Mouse (Mus musculus) forebrain, embryonic 10.5 days (tissue): ENCODE measurements at regions not wholly inside any gene's neighbourhood (a gene's known extent, or its start where the extent isn't known, plus 50 kb on each side); places are given as distances from the start of the nearest gene placed in this dataset.

Experiments used
- DNase-seq: peaks from one replicate; pipeline ENCODE4 v3.0.0-alpha.2; 2017; ENCODE audit warnings: low spot score; ENCODE audit errors: extremely low spot score
- H3K27ac ChIP-seq: fragments of 300-500 bp; sonication (generic); 2 replicates; pipeline ENCODE4 v1.5.1; 2016; ENCODE audit warnings: mild to moderate bottlenecking
- H3K27me3 ChIP-seq: fragments of 300-500 bp; sonication (generic); 2 replicates; pipeline ENCODE4 v1.6.1; 2016; ENCODE audit warnings: mild to moderate bottlenecking; ENCODE audit not compliant: poor library complexity, severe bottlenecking
- H3K36me3 ChIP-seq: fragments of 300-500 bp; sonication (generic); replicated peaks from 2 replicates; pipeline ENCODE4 v1.6.1; 2016; ENCODE audit warnings: mild to moderate bottlenecking, moderate library complexity
- H3K4me1 ChIP-seq: fragments of 300-500 bp; sonication (generic); 2 replicates; pipeline ENCODE4 v1.6.1; 2016
- H3K4me3 ChIP-seq: fragments of 300-500 bp; sonication (generic); 2 replicates; pipeline ENCODE4 v1.5.1; 2016; ENCODE audit warnings: mild to moderate bottlenecking, moderate library complexity
- H3K9me3 ChIP-seq: fragments of 300-500 bp; sonication (generic); 2 replicates; pipeline ENCODE4 v1.6.1; 2016; ENCODE audit warnings: mild to moderate bottlenecking, moderate library complexity
- WGBS: fragments of 180-500 bp; shearing (Covaris S2); methylation state at CpG from one replicate; pipeline ENCODE4 v1.1.7; 2016; 5-methylcytosine and 5-hydroxymethylcytosine counted together

GRCm38 (mm10) chr2:39299798-39300382, 73.6 kb upstream of the Ppp6c start:
- no peak for DNase-seq
- H3K4me3 ChIP-seq: no peak overlapping the region
- H3K4me1 ChIP-seq: no peaks in the 10 kb centered on the region
- H3K36me3 ChIP-seq: no peaks in the 10 kb centered on the region
- no peaks in the 10 kb centered on the region for H3K27me3 ChIP-seq
- peaks cover 5% of the 10 kb centered on the region; the same call in 1 of the 2 replicates for H3K9me3 ChIP-seq
- WGBS: 84% methylated on average over 2 of the region's 2 CpGs
- H3K27ac ChIP-seq: no peak overlapping the region

GRCm38 (mm10) chr2:39299290-39299689, 73.0 kb upstream of the Ppp6c start:
- peaks cover 5% of the 10 kb centered on the region; the same call in 1 of the 2 replicates for H3K9me3 ChIP-seq
- H3K36me3 ChIP-seq: no peaks in the 10 kb centered on the region
- H3K27ac ChIP-seq: no peak overlapping the region
- WGBS: 77% methylated on average over 1 of the region's 1 CpGs
- no peak overlapping the region for H3K4me3 ChIP-seq
- no peaks in the 10 kb centered on the region for H3K27me3 ChIP-seq
- H3K4me1 ChIP-seq: no peaks in the 10 kb centered on the region
- DNase-seq: no peak

DNA sequence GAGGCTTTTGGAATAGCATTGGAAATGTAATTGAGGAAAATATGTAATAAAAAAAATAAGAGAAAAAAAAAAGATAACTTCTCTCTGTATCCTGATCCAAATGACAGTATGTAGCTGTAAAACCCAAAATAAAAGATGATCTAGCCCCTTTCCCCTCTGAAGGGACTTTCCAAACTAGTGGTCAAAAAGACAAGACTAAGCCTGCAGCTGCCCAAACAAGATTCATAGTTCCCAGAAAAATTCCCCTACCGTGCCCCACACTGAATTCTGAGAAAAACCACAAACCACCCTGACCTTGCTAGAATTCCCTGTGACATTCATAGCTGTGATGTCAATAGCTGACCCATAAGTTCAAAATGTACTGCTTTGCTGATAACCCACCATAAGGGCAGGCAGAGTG, 69.2 kb upstream of the Ppp6c start:
- Histone ChIP-seq H3K27ac (no peak overlapping the region), H3K4me1 (no peaks in the 10 kb centered on the region), H3K27me3 (no peaks in the 10 kb centered on the region), H3K9me3 (no peaks in the 10 kb centered on the region), H3K4me3 (no peak overlapping the region), H3K36me3 (no peaks in the 10 kb centered on the region)
- 88% methylated on average over 1 of the region's 1 CpGs for WGBS
- DNase-seq: no peak

- H3K9me3 ChIP-seq: no peaks in the 10 kb centered on the region
- no peak overlapping the region for H3K4me3 ChIP-seq
- H3K27ac ChIP-seq: no peak overlapping the region
- H3K27me3 ChIP-seq: no peaks in the 10 kb centered on the region
- H3K36me3 ChIP-seq: no peaks in the 10 kb centered on the region
- DNase-seq: no peak
- WGBS: 68% methylated on average over 1 of the region's 1 CpGs
- no peaks in the 10 kb centered on the region for H3K4me1 ChIP-seq
These were observed 52.0 kb upstream of the Ppp6c start for GRCm38 (mm10) chr2:39278218-39278617.
